Mouse (Mus musculus): ENCODE data around the gene Spata31d1c. TPM values are rescaled to one million over a fixed set of nuclear protein-coding genes. Genes with fewer than 3 reads are reported as not detected.

Spata31d1c gene
- total RNA-seq (2021): not detected
- long read RNA-seq, experiment 1: 0 reads
- long read RNA-seq, experiment 2: 0 reads

- DNase-seq: no peak
Measured at GRCm38 (mm10) chr13:65032758-65033157, at the start of gene Spata31d1c. Gene Spata31d1c (plus strand): TSS chr13:65033058.

- DNase-seq: no peak
Measured at GRCm38 (mm10) chr13:64988828-64989227, 44.0 kb upstream of the Spata31d1c start.

- no peak for DNase-seq
Measured at GRCm38 (mm10) chr13:65005414-65005813, 27.4 kb upstream of the Spata31d1c start.

- no peak for DNase-seq
Measured at GRCm38 (mm10) chr13:65006760-65007159, 26.1 kb upstream of the Spata31d1c start.

- DNase-seq: no peak
Measured at GRCm38 (mm10) chr13:65007971-65008370, 24.9 kb upstream of the Spata31d1c start.

- DNase-seq: no peak
Measured at GRCm38 (mm10) chr13:65011052-65011738, 21.7 kb upstream of the Spata31d1c start.

GRCm38 (mm10) chr13:65035057-65035456 lies 2.2 kb downstream of the Spata31d1c start:
- no peak for DNase-seq

GRCm38 (mm10) chr13:65052660-65053059 lies 19.8 kb downstream of the Spata31d1c start, which contains the start of gene Prss47:
Gene Prss47 (minus strand): TSS chr13:65052760.
- no peak for DNase-seq

- no peak for DNase-seq
Measured at GRCm38 (mm10) chr13:65069969-65070368, 37.1 kb downstream of the Spata31d1c start.

Other genes starting within 250 kb of the Spata31d1c start
- not detected for gene Cntnap3, start 129.1 kb upstream of the Spata31d1c start, total RNA-seq (2021)
- gene Spata31, start 115.7 kb upstream of the Spata31d1c start, total RNA-seq (2021): not detected
- not detected for gene Prss47, start 19.7 kb downstream of the Spata31d1c start, total RNA-seq (2021)
- 1 to 10 TPM; 7.5 to 8.3 TPM for gene Mfsd14b, start 79.9 kb downstream of the Spata31d1c start, total RNA-seq (2021)
- gene Olfr465-ps1, start 105.0 kb downstream of the Spata31d1c start, total RNA-seq (2021): not detected
- gene Olfr466, start 117.2 kb downstream of the Spata31d1c start, total RNA-seq (2021): not detected
- not detected for gene Nlrp4f, start 172.9 kb downstream of the Spata31d1c start, total RNA-seq (2021)
- gene Gm10775, start 226.5 kb downstream of the Spata31d1c start, total RNA-seq (2021): not detected
- gene Zfp369, start 245.8 kb downstream of the Spata31d1c start, total RNA-seq (2021): 10 to 100 TPM in 1 of 2 experiments, 1 to 10 TPM in 1; 8.4 to 10.6 TPM